Mouse (Mus musculus) lung, postnatal 0 days (tissue): Measurements from ENCODE around the gene Man2b2. TPM values are rescaled to one million over a fixed set of nuclear protein-coding genes. Genes with fewer than 3 reads are reported as not detected.

Source experiments
- ATAC-seq: fragments of 200-750 bp; cut with Nextera tagmentation; 2 replicates; pipeline ENCODE4 v1.8.0; 2017; ENCODE audit warnings: moderate library complexity
- DNase-seq: peaks from one replicate; pipeline ENCODE4 v3.0.0-alpha.2; 2016; ENCODE audit warnings: low spot score
- H3K27ac ChIP-seq: fragments of 300-500 bp; sonication (generic); 2 replicates; pipeline ENCODE4 v1.5.1; 2014; ENCODE audit warnings: antibody characterized with exemption, mild to moderate bottlenecking, low read length, mixed read lengths
- H3K27me3 ChIP-seq: fragments of 300-500 bp; sonication (generic); replicated peaks from 2 replicates; pipeline ENCODE4 v1.6.1; 2014; ENCODE audit warnings: low read length, mixed read lengths; ENCODE audit not compliant: insufficient read depth
- H3K36me3 ChIP-seq: fragments of 300-500 bp; sonication (generic); 2 replicates; pipeline ENCODE4 v1.6.1; 2014; ENCODE audit warnings: low read length, mixed read lengths; ENCODE audit not compliant: insufficient read depth
- H3K4me1 ChIP-seq: fragments of 300-500 bp; sonication (generic); 2 replicates; pipeline ENCODE4 v1.6.1; 2014; ENCODE audit warnings: antibody characterized with exemption, low read depth, low read length, mixed read lengths; ENCODE audit not compliant: insufficient read depth
- H3K4me2 ChIP-seq: fragments of 300-500 bp; sonication (generic); replicated peaks from 2 replicates; pipeline ENCODE4 v1.6.1; 2014; ENCODE audit warnings: low read depth, mild to moderate bottlenecking, low read length, moderate library complexity, mixed read lengths
- H3K4me3 ChIP-seq: fragments of 300-500 bp; sonication (generic); 2 replicates; pipeline ENCODE4 v1.5.1; 2014; ENCODE audit warnings: low read depth, low read length
- H3K9ac ChIP-seq: fragments of 300-500 bp; sonication (generic); replicated peaks from 2 replicates; pipeline ENCODE4 v1.6.1; 2014; ENCODE audit warnings: low read depth, mild to moderate bottlenecking
- H3K9me3 ChIP-seq: fragments of 300-500 bp; sonication (generic); 2 replicates; pipeline ENCODE4 v1.6.1; 2016; ENCODE audit warnings: low read length, mixed read lengths
- CTCF ChIP-seq: IDR thresholded peaks from 2 replicates; pipeline ENCODE4 v1.5.1; 2016; ENCODE audit warnings: antibody characterized with exemption, mild to moderate bottlenecking
- EP300 ChIP-seq: IDR thresholded peaks from 2 replicates; pipeline ENCODE4 v1.6.1; 2016; ENCODE audit warnings: antibody characterized with exemption, mild to moderate bottlenecking, control low read depth
- WGBS: fragments of 180-500 bp; shearing (Covaris S2); extraction: QIAGEN DNeasy Blood & Tissue Kit; methylation state at CpG from one replicate; pipeline ENCODE4 v1.1.7; 2014; 5-methylcytosine and 5-hydroxymethylcytosine counted together
- polyA plus RNA-seq: library from polyadenylated mRNA; unstranded; fragments of >200 nt; fragmentation: Nextera tagmentation; extraction: Ambion mirVana; gene quantifications from 2 replicates; pipeline ENCODE4 v1.2.1, GENCODE M21; 2015

The Man2b2 gene
- polyA plus RNA-seq, 1 experiment from 2014 or later: 15.7 TPM

GRCm38 (mm10) chr5:36766958-36767703 is 63.3 kb downstream of the Man2b2 start:
- WGBS: 24% methylated on average over 10 of the region's 10 CpGs
- peak; percentile 32; the same call in 1 of the 2 replicates for ATAC-seq

GRCm38 (mm10) chr5:36759848-36760247 is 70.6 kb downstream of the Man2b2 start:
- DNase-seq: no peak

More at GRCm38 (mm10) chr5:36766958-36767703, 63.3 kb downstream of the Man2b2 start:
- H3K36me3 ChIP-seq: no peaks in the 10 kb centered on the region
- H3K27me3 ChIP-seq: no peaks in the 10 kb centered on the region
- no peaks in the 10 kb centered on the region for H3K9me3 ChIP-seq
- DNase-seq: peak; percentile 14
- no peak for TF ChIP-seq EP300
- no peak for TF ChIP-seq CTCF
- no peak overlapping the region for H3K9ac ChIP-seq
- H3K4me1 ChIP-seq: no peaks in the 10 kb centered on the region
- H3K4me3 ChIP-seq: no peak overlapping the region
- no peak overlapping the region for H3K27ac ChIP-seq
- no peak overlapping the region for H3K4me2 ChIP-seq

GRCm38 (mm10) chr5:36757033-36757432 is 73.4 kb downstream of the Man2b2 start:
- Histone ChIP-seq H3K36me3 (no peaks in the 10 kb centered on the region), H3K27me3 (no peaks in the 10 kb centered on the region), H3K27ac (no peak overlapping the region), H3K4me2 (no peak overlapping the region), H3K9me3 (no peaks in the 10 kb centered on the region), H3K4me3 (no peak overlapping the region), H3K9ac (no peak overlapping the region), H3K4me1 (no peaks in the 10 kb centered on the region)
- DNase-seq (peak; percentile 28), ATAC-seq (no peak)
- 67% methylated on average over 5 of the region's 5 CpGs for WGBS
- TF ChIP-seq EP300: no peak
- TF ChIP-seq CTCF: peak; percentile 60

More at GRCm38 (mm10) chr5:36759848-36760247, 70.6 kb downstream of the Man2b2 start:
- Histone ChIP-seq H3K4me3 (no peak overlapping the region), H3K9ac (no peak overlapping the region), H3K36me3 (no peaks in the 10 kb centered on the region), H3K27me3 (no peaks in the 10 kb centered on the region), H3K4me2 (no peak overlapping the region), H3K27ac (no peak overlapping the region), H3K4me1 (no peaks in the 10 kb centered on the region), H3K9me3 (no peaks in the 10 kb centered on the region)
- WGBS: 29% methylated on average over 4 of the region's 4 CpGs
- TF ChIP-seq EP300: no peak
- no peak for TF ChIP-seq CTCF
- no peak for ATAC-seq

Other genes starting within 250 kb of the Man2b2 start
- gene Tbc1d14, start 237.4 kb downstream of the Man2b2 start, polyA plus RNA-seq: 13.8 and 15.0 TPM in 2 replicates
- gene D5Ertd579e, start 134.6 kb downstream of the Man2b2 start, polyA plus RNA-seq: 13.1 and 14.6 TPM in 2 replicates
- 26.8 and 28.3 TPM in 2 replicates for gene Bloc1s4, start 82.0 kb downstream of the Man2b2 start, polyA plus RNA-seq
- gene Mrfap1, start 33.9 kb downstream of the Man2b2 start, polyA plus RNA-seq: 281 and 298 TPM in 2 replicates
- gene Ppp2r2c, start 37.9 kb upstream of the Man2b2 start, polyA plus RNA-seq: 0.04 TPM in 1 of 2 replicates, not detected in the other
- 6.5 and 7.2 TPM in 2 replicates for gene Wfs1, start 158.6 kb upstream of the Man2b2 start, polyA plus RNA-seq